Mouse (Mus musculus) embryo, embryonic 10 days (tissue): ENCODE measurements around the gene Socs2.

ENCODE experiments used
- DNase-seq: peaks from one replicate; pipeline ENCODE4 v3.0.0-alpha.2; 2015; ENCODE audit warnings: low spot score

The Socs2 gene

GRCm38 (mm10) chr10:95347776-95348175 lies 69.2 kb downstream of the Socs2 start:
- DNase-seq: no peak

- DNase-seq: no peak
These were observed 74.0 kb downstream of the Socs2 start for GRCm38 (mm10) chr10:95342833-95343590.

GRCm38 (mm10) chr10:95340676-95341075 lies 76.3 kb downstream of the Socs2 start:
- no peak for DNase-seq

GRCm38 (mm10) chr10:95337589-95337988 lies 79.4 kb downstream of the Socs2 start:
- no peak for DNase-seq

GRCm38 (mm10) chr10:95336781-95337544 lies 80.0 kb downstream of the Socs2 start:
- DNase-seq: no peak
